Mouse (Mus musculus) lung, adult 2 months (tissue): ENCODE data around the gene Nrip3. TPM values are rescaled to one million over a fixed set of nuclear protein-coding genes. Genes with fewer than 3 reads are reported as not detected.

Experiments
- DNase-seq: peaks from one replicate; pipeline ENCODE4 v3.0.0; 2022
- H3K4me1 ChIP-seq: fragments of 200-500 bp; 2 replicates; pipeline ENCODE4 v1.6.1; 2011; ENCODE audit warnings: low read length; ENCODE audit not compliant: control insufficient read depth, insufficient read depth
- H3K4me3 ChIP-seq: fragments of 200-500 bp; replicated peaks from 2 replicates; pipeline ENCODE3; 2011; ENCODE audit warnings: low read depth, mild to moderate bottlenecking, control low read depth, low read length; ENCODE audit errors: extremely low read depth
- CTCF ChIP-seq: fragments of 200-500 bp; IDR thresholded peaks from 2 replicates; pipeline ENCODE4 v1.5.1; 2011; ENCODE audit warnings: mild to moderate bottlenecking, low read length, control low read depth; ENCODE audit not compliant: insufficient read depth
- POLR2A ChIP-seq: fragments of 200-500 bp; IDR thresholded peaks from 2 replicates; pipeline ENCODE4 v1.6.1; 2011; ENCODE audit warnings: low read depth, mild to moderate bottlenecking, control low read depth, low read length, borderline replicate concordance; ENCODE audit errors: extremely low read depth
- WGBS: fragments of 180-500 bp; shearing (Covaris S2); methylation state at CpG from one replicate; pipeline ENCODE4 v1.1.7; 2018; 5-methylcytosine and 5-hydroxymethylcytosine counted together
- polyA plus RNA-seq: library from polyadenylated mRNA; depleted of rRNA; stranded (reverse); fragments of >200 nt; gene quantifications from 2 replicates; pipeline ENCODE4 v1.2.3, GENCODE M21; 2012

Nrip3 gene
- polyA plus RNA-seq, 1 experiment, result 0.05 TPM

GRCm38 (mm10) chr7:109772251-109772650, 9.6 kb downstream of the Nrip3 start:
- TF ChIP-seq POLR2A, result no peak
- no peak for TF ChIP-seq CTCF
- no peak for DNase-seq
- Histone ChIP-seq H3K4me1 (no peaks in the 10 kb centered on the region), H3K4me3 (no peak overlapping the region)

DNA sequence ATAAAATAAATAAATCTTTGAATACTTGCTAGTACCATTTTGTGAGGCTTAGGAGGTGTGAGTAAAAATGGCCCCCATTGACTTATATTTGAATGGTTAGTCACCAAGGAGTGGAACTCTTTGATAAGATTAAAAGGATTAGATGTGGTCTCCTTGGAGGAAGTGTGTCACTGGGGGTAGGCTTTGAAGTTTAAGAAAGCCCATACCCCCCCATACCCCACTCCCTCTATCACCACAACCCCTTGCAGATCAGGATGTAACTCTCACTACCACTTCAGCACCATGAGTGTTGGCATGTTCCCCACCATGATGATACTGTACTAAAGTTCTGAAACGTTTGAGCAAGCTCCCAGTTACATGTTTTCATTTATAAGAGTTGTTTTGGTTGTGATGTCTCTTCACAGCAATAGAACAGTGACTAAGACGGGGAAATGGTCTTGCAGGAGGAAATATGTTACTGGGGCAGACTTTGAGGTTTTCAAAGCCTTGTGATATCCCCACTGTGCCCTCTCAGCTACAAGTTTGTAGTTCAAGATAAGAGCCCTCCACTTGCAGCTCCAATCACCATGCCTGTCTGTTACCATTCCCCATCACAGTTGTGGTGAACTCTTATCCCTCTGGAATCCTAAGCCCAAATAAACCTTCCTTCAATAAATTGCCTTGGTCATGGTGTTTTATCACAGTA, 13.0 kb downstream of the Nrip3 start:
- no peak for DNase-seq
- 35% methylated on average over 2 of the region's 2 CpGs for WGBS
- no peak for TF ChIP-seq CTCF
- TF ChIP-seq POLR2A, result no peak

DNA sequence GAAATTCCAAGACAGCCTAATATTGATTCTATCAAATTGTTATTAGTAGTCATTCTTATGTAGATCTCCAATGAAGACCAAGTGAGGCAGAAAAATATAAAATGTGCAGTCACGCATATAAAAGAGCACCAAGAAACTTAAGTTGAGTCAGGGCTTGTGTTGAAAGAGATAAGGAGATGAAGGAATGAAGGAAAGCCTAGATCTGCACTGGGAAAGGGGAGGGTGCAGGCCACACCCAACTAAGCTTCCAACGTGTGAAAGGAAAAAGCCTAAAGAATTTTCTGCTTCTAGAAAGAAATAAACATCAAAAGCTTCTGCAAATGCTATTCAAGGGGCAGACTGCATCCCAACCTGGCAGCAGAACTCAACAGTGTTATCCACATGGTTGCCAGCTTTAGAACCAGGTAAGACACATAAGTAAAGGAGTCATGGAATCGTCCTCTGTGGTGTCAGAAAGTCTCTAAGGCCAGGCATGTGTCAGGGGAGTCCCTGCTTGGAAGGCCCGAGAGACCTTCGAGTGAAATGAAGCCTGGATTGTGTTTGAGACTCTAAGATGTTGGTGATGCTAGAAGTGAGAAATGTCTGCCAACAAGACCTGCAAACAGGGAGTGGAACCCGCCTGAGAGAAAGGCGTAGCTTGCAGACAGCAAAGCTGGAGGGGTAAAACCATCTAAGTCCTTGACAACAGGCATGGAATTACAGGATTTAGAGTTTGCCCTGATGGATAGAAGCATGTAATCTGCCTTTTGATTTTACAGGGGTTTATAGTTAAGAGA, 14.1 kb downstream of the Nrip3 start:
- Histone ChIP-seq H3K4me3 (no peak overlapping the region), H3K4me1 (no peaks in the 10 kb centered on the region)
- WGBS, result 81% methylated on average over 7 of the region's 7 CpGs
- TF ChIP-seq CTCF (no peak), POLR2A (no peak)
- no peak for DNase-seq

More for the DNA sequence above, 13.0 kb downstream of the Nrip3 start:
- H3K4me1 ChIP-seq, result no peaks in the 10 kb centered on the region
- no peak overlapping the region for H3K4me3 ChIP-seq

GRCm38 (mm10) chr7:109764009-109764408, 17.8 kb downstream of the Nrip3 start:
- no peak for TF ChIP-seq CTCF
- no peak for TF ChIP-seq POLR2A
- H3K4me3 ChIP-seq, result no peak overlapping the region
- WGBS, result 83% methylated on average over 2 of the region's 2 CpGs
- DNase-seq, result no peak
- no peaks in the 10 kb centered on the region for H3K4me1 ChIP-seq

DNA sequence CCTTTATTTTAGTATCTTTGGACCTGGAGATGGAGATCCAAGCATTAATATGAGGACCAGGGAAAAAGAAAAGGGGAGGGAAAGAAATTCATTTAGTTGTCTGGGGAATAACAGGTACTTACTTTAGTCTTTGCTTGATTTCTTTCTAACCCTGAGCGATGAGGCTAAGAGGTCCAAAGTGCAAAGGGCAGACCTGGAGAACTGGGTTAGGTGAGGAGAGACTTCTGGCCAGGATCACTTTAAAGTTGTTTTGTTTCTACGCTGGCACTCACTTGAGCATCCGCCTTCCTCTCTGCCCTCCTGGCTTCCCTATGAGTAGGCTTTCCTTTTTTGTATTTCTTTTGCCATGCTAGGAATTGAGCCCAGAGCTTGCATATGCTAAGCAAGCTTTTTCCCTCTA, 25.5 kb downstream of the Nrip3 start:
- TF ChIP-seq POLR2A (no peak), CTCF (no peak)
- WGBS, result 93% methylated on average over 3 of the region's 3 CpGs
- Histone ChIP-seq H3K4me1 (peaks cover 2% of the 10 kb centered on the region; the same call in 1 of the 2 replicates), H3K4me3 (no peak overlapping the region)
- no peak for DNase-seq

GRCm38 (mm10) chr7:109754034-109754433, 27.8 kb downstream of the Nrip3 start:
- WGBS, result 92% methylated on average over 8 of the region's 8 CpGs
- TF ChIP-seq CTCF (no peak), POLR2A (no peak)
- H3K4me1 ChIP-seq, result peaks cover 7% of the 10 kb centered on the region
- no peak for DNase-seq
- H3K4me3 ChIP-seq, result no peak overlapping the region

GRCm38 (mm10) chr7:109752008-109752925, 29.6 kb downstream of the Nrip3 start, which contains the start of gene Tmem9b:
TSS of gene Tmem9b (minus strand) at chr7:109752875.
- peak within 1 kb of the TSS; percentile 95 for H3K4me3 ChIP-seq
- TF ChIP-seq POLR2A, result peak; percentile 62
- TF ChIP-seq CTCF, result no peak
- WGBS, result under 1% methylated on average over 74 of the region's 74 CpGs
- DNase-seq, result peak; percentile 88
- H3K4me1 ChIP-seq, result peaks cover 7% of the 10 kb centered on the region

- Histone ChIP-seq H3K4me3 (peak overlapping the region; percentile 95), H3K4me1 (peaks cover 7% of the 10 kb centered on the region)
- DNase-seq, result no peak
- 3% methylated on average over 13 of the region's 13 CpGs for WGBS
- TF ChIP-seq CTCF, result no peak
- TF ChIP-seq POLR2A, result no peak
These were observed 30.3 kb downstream of the Nrip3 start for GRCm38 (mm10) chr7:109751427-109752007.

- WGBS, result 16% methylated on average over 1 of the region's 1 CpGs
- TF ChIP-seq POLR2A (no peak), CTCF (no peak)
- H3K4me3 ChIP-seq, result no peak overlapping the region
- peaks cover 5% of the 10 kb centered on the region for H3K4me1 ChIP-seq
- no peak for DNase-seq
These were observed 34.1 kb downstream of the Nrip3 start for GRCm38 (mm10) chr7:109747747-109748146.
